Mouse (Mus musculus): ENCODE measurements around the gene Tnpo3. TPM values are rescaled to one million over a fixed set of nuclear protein-coding genes. Genes with fewer than 3 reads are reported as not detected.

Tnpo3 gene
- polyA plus RNA-seq (2014; fragmentation: Illumina TruSeq; extraction: RNeasy Lipid Tissue Mini Kit (QIAGEN cat#74804); ENCODE audit: low read depth, low replicate concordance): 51.2 TPM

DNA sequence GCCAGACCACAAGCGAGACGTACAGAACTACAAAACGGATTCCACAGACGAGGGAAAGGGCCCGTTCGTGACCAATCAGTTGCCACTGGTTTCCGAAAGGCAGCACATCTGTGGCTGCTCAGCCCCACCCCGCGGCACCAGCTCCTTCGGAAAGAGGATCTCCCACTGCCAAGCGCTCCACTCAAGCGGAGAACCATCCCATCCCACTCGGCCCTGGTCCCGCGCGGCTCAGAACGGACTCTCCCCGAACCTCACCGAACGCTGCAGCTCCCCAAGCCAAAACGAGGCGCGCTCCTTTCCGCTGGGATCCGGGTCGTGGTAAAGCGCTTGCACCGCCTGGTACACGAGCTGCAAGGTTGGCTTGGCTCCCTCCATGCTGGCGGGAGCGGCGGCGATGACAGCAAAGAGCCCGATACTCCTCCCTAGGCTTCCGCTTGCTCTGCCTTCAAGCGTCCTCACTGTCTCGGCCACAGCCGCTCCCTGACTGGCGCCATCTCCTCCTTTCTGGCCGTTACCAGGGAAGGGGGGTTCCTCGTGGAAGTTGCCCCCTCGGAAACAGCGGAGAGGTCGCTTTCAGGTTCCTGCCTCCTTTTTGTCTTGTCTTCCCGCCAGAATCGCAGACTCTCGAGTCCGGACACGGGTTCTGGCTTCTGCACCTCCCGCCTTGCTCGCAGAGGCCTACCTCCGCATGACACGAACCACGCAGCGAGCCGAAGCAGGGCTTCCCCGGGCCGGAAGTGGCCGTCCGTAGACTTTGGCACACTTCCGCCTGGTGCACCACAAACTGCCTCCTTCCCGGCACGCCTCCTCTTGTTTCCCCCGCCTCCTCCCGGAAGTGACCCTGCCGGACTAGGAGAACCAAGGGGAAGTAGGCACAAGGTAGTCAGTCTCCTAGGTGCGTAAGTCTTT is at the start of gene Tnpo3:
Gene Tnpo3 (minus strand): TSS at position 777 of the 909 bp plus-strand sequence.

DNA sequence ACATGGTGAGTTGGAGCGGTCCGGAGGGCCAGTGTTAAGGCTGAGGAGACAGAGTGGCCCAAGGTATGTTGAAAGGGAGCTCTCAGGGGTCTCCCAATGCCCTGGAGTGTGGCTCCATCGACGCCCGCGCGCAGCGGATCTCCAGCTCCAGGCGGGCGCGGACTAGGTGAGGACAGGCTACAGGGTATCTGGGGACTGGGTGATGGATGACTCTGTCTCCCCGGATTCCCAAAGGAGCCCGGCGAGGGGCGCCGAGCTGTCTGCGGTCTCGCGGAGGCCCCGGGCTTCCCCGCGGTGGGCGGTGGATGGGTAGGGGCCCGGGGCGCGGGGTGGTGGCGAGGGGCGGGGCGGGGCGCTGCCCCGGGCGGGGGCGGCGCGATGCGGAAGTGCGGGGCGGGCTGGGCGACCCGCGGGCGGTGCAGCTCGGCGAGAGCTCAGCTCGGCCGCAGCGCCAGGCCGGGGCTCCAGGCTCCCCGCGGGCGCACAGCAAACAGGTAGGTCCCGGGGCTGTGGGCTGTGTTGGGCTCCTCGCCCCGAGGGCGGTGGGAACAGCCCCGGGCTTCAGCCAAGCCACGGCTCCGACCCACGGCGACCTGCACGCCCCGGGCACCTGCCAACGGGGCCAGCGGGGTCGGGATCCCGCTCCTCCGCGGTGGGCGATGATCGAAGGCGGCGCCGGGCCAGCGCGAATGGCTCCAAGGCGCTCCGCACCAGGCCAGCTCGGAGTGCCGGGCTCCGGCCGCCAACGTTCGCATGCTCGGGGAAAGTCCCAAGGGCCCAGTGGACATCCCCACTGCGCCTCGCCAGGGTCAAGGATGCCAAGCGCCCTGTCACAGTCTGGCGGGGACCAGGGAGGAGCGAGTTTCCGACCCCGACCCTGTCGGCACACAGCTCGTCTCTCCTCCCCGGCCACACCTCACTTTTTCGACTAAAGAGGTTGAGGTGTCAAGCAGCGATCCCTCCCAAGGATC is 83.1 kb downstream of the Tnpo3 start, which contains the start of gene Irf5:
Gene Irf5 (plus strand): TSS at position 345 of the 971 bp plus-strand sequence.

DNA sequence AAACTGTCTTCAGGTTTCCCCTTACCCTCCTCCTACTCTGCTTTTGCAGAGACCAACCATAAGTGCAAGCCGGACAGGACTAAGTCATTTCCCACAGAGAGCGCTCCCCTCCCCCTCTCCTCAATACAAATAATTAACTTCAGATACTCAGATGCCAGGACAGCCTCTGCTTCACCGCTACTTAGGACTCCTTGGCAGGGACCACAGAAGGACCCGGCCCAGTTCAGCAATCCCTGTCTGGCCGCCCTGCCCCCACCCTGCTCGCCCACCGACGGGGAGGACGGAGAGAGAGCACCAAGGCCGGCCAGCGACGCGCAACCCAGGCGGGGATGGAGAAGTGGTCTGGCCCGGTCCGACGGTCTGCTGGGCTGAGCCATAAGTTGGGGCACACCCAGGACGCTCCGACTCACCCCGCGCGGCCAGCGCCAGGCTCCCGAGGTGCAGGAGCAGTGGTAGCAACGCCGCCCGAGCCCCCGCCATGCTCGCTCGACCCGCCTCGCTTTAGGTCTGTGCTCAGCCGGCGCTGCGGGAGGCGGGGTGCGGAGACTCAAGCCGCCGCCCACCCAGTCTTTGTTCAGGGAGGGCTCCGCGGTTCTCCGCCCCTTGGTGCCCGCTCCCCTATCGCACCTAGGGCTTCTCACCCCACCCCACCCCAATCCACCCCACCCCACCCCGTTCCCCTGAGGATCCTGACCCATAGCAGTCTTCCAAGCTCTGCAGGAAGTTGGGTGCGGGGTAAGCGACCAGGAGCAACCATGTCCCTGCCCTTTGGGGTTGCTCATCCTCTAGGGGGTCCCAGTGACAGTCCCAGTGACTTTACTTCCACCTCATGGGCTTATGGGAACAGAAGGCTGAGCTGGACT is 102.0 kb downstream of the Tnpo3 start, which contains the start of gene Kcp:
Gene Kcp (minus strand): TSS at position 506 of the 863 bp plus-strand sequence.

Other genes starting within 250 kb of the Tnpo3 start
- not detected for gene Opn1sw, start 221.4 kb downstream of the Tnpo3 start, polyA plus RNA-seq (2014; fragmentation: Illumina TruSeq; extraction: RNeasy Lipid Tissue Mini Kit (QIAGEN cat#74804); ENCODE audit: low read depth, low replicate concordance)
- gene Ccdc136, start 213.6 kb downstream of the Tnpo3 start, polyA plus RNA-seq (2014; fragmentation: Illumina TruSeq; extraction: RNeasy Lipid Tissue Mini Kit (QIAGEN cat#74804); ENCODE audit: low read depth, low replicate concordance): 1.5 TPM
- gene Flnc, start 176.6 kb downstream of the Tnpo3 start, polyA plus RNA-seq (2014; fragmentation: Illumina TruSeq; extraction: RNeasy Lipid Tissue Mini Kit (QIAGEN cat#74804); ENCODE audit: low read depth, low replicate concordance): 97.5 TPM
- gene Atp6v1f, start 142.2 kb downstream of the Tnpo3 start, polyA plus RNA-seq (2014; fragmentation: Illumina TruSeq; extraction: RNeasy Lipid Tissue Mini Kit (QIAGEN cat#74804); ENCODE audit: low read depth, low replicate concordance): 114 TPM
- gene Atp6v1fnb, start 138.4 kb downstream of the Tnpo3 start, polyA plus RNA-seq (2014; fragmentation: Illumina TruSeq; extraction: RNeasy Lipid Tissue Mini Kit (QIAGEN cat#74804); ENCODE audit: low read depth, low replicate concordance): not detected
- gene Kcp, start 101.9 kb downstream of the Tnpo3 start, polyA plus RNA-seq (2014; fragmentation: Illumina TruSeq; extraction: RNeasy Lipid Tissue Mini Kit (QIAGEN cat#74804); ENCODE audit: low read depth, low replicate concordance): 4.6 TPM
- gene Irf5, start 83.3 kb downstream of the Tnpo3 start, polyA plus RNA-seq (2014; fragmentation: Illumina TruSeq; extraction: RNeasy Lipid Tissue Mini Kit (QIAGEN cat#74804); ENCODE audit: low read depth, low replicate concordance): 4.4 TPM
- gene Tspan33, start 84.3 kb upstream of the Tnpo3 start, polyA plus RNA-seq (2014; fragmentation: Illumina TruSeq; extraction: RNeasy Lipid Tissue Mini Kit (QIAGEN cat#74804); ENCODE audit: low read depth, low replicate concordance): 2.7 TPM
- 10.4 TPM for gene Smo, start 125.6 kb upstream of the Tnpo3 start, polyA plus RNA-seq (2014; fragmentation: Illumina TruSeq; extraction: RNeasy Lipid Tissue Mini Kit (QIAGEN cat#74804); ENCODE audit: low read depth, low replicate concordance)
- 11.1 TPM for gene Ahcyl2, start 158.1 kb upstream of the Tnpo3 start, polyA plus RNA-seq (2014; fragmentation: Illumina TruSeq; extraction: RNeasy Lipid Tissue Mini Kit (QIAGEN cat#74804); ENCODE audit: low read depth, low replicate concordance)

Data from heart, adult 10 weeks (tissue).